Mouse (Mus musculus): Measurements from ENCODE around the gene Hsd11b2.

DNA sequence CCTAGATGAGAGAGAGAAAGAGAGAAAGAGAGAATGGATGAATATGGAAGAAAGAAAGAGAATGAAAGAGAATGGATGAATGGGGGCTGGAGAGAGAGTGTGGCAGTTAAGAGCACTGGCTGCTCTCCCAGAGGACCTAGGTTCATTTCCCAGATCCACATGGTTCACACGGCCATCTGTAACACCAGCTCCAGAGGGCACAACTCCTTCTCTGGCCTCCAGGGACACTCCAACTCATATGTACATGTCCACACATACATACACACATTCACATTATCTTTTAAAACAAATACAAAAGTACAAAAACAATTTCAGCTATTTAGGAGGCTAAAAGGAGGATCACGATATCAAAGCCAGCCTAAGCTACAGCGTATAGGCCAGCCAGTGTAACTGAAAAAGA lies 44.3 kb downstream of the Hsd11b2 start:
- TF ChIP-seq GATA1 (IDR thresholded peaks at IDR 0.05; ENCODE audit: borderline replicate concordance, low read length) (no peak), CTCF (IDR thresholded peaks at IDR 0.05; ENCODE audit: low read depth, low read length) (no peak), TAL1 (conservative IDR thresholded peaks at IDR 0.05; ENCODE audit: low read depth, low read length) (no peak), POLR2AphosphoS5 (IDR thresholded peaks at IDR 0.05; ENCODE audit: insufficient replicate concordance, low read depth, low read length) (no peak), GATA2 (IDR thresholded peaks at IDR 0.05; ENCODE audit: borderline replicate concordance, low read depth, low read length) (no peak)

Data from G1E (cell line).